Mouse (Mus musculus) natural killer cell, adult 2 months (primary cell): ENCODE measurements around the gene Jagn1.

Experiments used
- DNase-seq, 2 experiments: peaks; one replicate each; pipeline ENCODE4 v3.0.0; 2022; ENCODE audit warnings: low spot score in 2 of 2

The Jagn1 gene

GRCm38 (mm10) chr6:113473715-113474114, 31.3 kb downstream of the Jagn1 start:
- no peak for DNase-seq

GRCm38 (mm10) chr6:113477353-113477752, 35.0 kb downstream of the Jagn1 start:
- no peak for DNase-seq

GRCm38 (mm10) chr6:113478906-113479305, 36.5 kb downstream of the Jagn1 start:
- no peak for DNase-seq

GRCm38 (mm10) chr6:113480555-113481373, 38.4 kb downstream of the Jagn1 start:
- no peak for DNase-seq

GRCm38 (mm10) chr6:113482477-113483099, 40.2 kb downstream of the Jagn1 start:
- DNase-seq: peak in 1 of 2 experiments; percentile 29

- peak; percentile 86 to 89 for DNase-seq
These were observed 40.8 kb downstream of the Jagn1 start, which contains the start of gene Creld1 for GRCm38 (mm10) chr6:113483100-113483615. TSS of gene Creld1 (plus strand) at chr6:113483297.

- DNase-seq: no peak
These were observed 41.4 kb downstream of the Jagn1 start for GRCm38 (mm10) chr6:113483729-113484128.

- no peak for DNase-seq
These were observed 44.8 kb downstream of the Jagn1 start for GRCm38 (mm10) chr6:113487125-113487576.

GRCm38 (mm10) chr6:113489410-113489809, 47.0 kb downstream of the Jagn1 start:
- DNase-seq: no peak

GRCm38 (mm10) chr6:113492101-113492864, 49.9 kb downstream of the Jagn1 start:
- DNase-seq: no peak

- peak; percentile 85 to 90 for DNase-seq
These were observed 52.0 kb downstream of the Jagn1 start for GRCm38 (mm10) chr6:113494258-113494788.

GRCm38 (mm10) chr6:113495071-113495675, 52.8 kb downstream of the Jagn1 start:
- no peak for DNase-seq
